Mouse (Mus musculus): ENCODE data around the gene Syk.

GRCm38 (mm10) chr13:52676671-52677445 lies 93.9 kb downstream of the Syk start:
- no peak for TF ChIP-seq CTCF (IDR thresholded peaks at IDR 0.05; ENCODE audit: low read depth)
- no peak for TF ChIP-seq EP300 (IDR thresholded peaks at IDR 0.05; ENCODE audit: low read depth)
